Mouse (Mus musculus) thymus, adult 2 months (tissue): ENCODE results near the gene Grm6.

ENCODE experiments used
- CTCF ChIP-seq: fragments of 200-500 bp; IDR thresholded peaks from 2 replicates; pipeline ENCODE4 v1.5.1; 2012; ENCODE audit warnings: mild to moderate bottlenecking, control low read depth, low read length, moderate library complexity, borderline replicate concordance; ENCODE audit not compliant: control insufficient read depth, poor library complexity, insufficient read depth; ENCODE audit errors: extremely low read depth
- POLR2A ChIP-seq: fragments of 200-500 bp; IDR thresholded peaks from 2 replicates; pipeline ENCODE4 v1.6.1; 2012; ENCODE audit warnings: mild to moderate bottlenecking, low read length, control low read depth, moderate library complexity; ENCODE audit not compliant: control insufficient read depth, poor library complexity, insufficient read depth; ENCODE audit errors: extremely low read depth

DNA sequence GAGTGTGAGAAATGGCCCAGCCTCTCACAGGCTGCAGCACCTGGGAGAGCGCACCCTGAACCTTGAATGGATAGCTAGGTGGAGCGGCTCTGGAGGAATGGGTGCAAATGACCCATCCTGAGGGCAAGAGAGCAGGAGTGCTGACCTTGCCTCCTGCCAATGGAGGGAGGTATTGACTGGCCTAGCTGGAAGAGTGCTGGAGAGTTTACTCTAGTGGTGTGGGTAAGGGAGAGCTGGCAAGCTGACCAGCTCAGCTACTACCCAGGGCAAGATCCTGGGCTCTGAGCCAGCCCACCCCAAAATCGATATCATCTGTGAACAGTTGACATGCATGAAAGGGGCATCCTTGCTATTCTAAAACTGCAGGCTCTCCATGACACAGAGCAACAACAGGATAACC lies 4.5 kb upstream of the Grm6 start:
- TF ChIP-seq CTCF = no peak
- TF ChIP-seq POLR2A = no peak
